Mouse (Mus musculus) gastrocnemius, postnatal 4 days (tissue): ENCODE data around the gene Mfap1a. TPM values are rescaled to one million over a fixed set of nuclear protein-coding genes. Genes with fewer than 3 reads are reported as not detected.
A peak's percentile ranks its signal among the peaks of the same experiment; 100 is the strongest.

Experiments
- DNase-seq, 2 experiments: peaks; one replicate each; pipeline ENCODE4 v3.0.0; 2021 to 2022; ENCODE audit warnings: low spot score in 2 of 2, mixed read lengths in 2 of 2
- microRNA-seq: library from miRNA; unstranded; fragments of <30 nt; microRNA quantifications from one replicate; pipeline ENCODE4 v1.2.0, GENCODE M21; 2021
- total RNA-seq, 2 experiments: library from RNA; stranded (reverse); gene quantifications; 2 replicates each; pipeline ENCODE4 v1.2.3; 2021

The Mfap1a gene
- total RNA-seq, 2 experiments from 2014 or later, result 23.4 to 28.6 TPM

GRCm38 (mm10) chr2:121443068-121443349, 63.5 kb downstream of the Mfap1a start:
- no peak for DNase-seq

- peak in 1 of 2 experiments; percentile 38 for DNase-seq
Measured at GRCm38 (mm10) chr2:121442259-121443067, 64.0 kb downstream of the Mfap1a start.

Small RNA genes within 50 kb of the gene (microRNA-seq; reads per million reads assigned to microRNA genes)
- gene Gm22953, result not detected

Other genes starting within 250 kb of the Mfap1a start
- 10 to 100 TPM; 46.4 to 58.2 TPM for gene Trp53bp1, start 235.3 kb downstream of the Mfap1a start, total RNA-seq
- gene Map1a, start 217.1 kb downstream of the Mfap1a start, total RNA-seq, result 10 to 100 TPM; 17.5 to 17.7 TPM
- gene Ppip5k1, start 151.3 kb downstream of the Mfap1a start, total RNA-seq, result 10 to 100 TPM; 16.8 to 18.5 TPM
- gene Ckmt1, start 149.0 kb downstream of the Mfap1a start, total RNA-seq, result under 1 TPM in 1 of 2 experiments, not detected in 1; 0.80 TPM
- not detected for gene Strc, start 119.5 kb downstream of the Mfap1a start, total RNA-seq
- 100 to 1,000 TPM; 197 to 210 TPM for gene Pdia3, start 92.9 kb downstream of the Mfap1a start, total RNA-seq
- 1 to 10 TPM; 3.1 to 4.0 TPM for gene Catsper2, start 92.9 kb downstream of the Mfap1a start, total RNA-seq
- gene Ell3, start 62.4 kb downstream of the Mfap1a start, total RNA-seq, result under 1 TPM in 1 of 2 experiments, not detected in 1; 0.16 TPM
- 100 to 1,000 TPM; 381 to 422 TPM for gene Serf2, start 57.5 kb downstream of the Mfap1a start, total RNA-seq
- 10 to 100 TPM; 31.9 to 40.1 TPM for gene Hypk, start 53.4 kb downstream of the Mfap1a start, total RNA-seq
- gene Serinc4, start 49.9 kb downstream of the Mfap1a start, total RNA-seq, result under 1 TPM; 0.20 to 0.26 TPM
- gene Mfap1b, start 32.6 kb downstream of the Mfap1a start, total RNA-seq, result 10 to 100 TPM; 28.6 to 31.4 TPM
- 1 to 10 TPM; 5.4 to 5.8 TPM for gene Wdr76, start 58 bp upstream of the Mfap1a start, total RNA-seq